Comparison of ENCODE assay signal across 20 mouse cellular contexts in genomic region chr4:81628496-81628828, GRCm38 (mm10).
"Had no signal": no experiment of that assay in that cellular context is flagged by ENCODE, and none has a peak within 500 bp of the region (broad histone marks: within the 10 kb centered on the region; RNA-seq: fewer than 3 reads in every experiment).

No protein-coding gene starts in this region.

- H3K36me3 ChIP-seq: kidney, embryonic 15.5 days; limb, embryonic 12.5 days; limb, embryonic 15.5 days; midbrain, embryonic 10.5 days; midbrain, embryonic 13.5 days had no signal

- H3K9ac ChIP-seq: kidney, embryonic 15.5 days; limb, embryonic 12.5 days; limb, embryonic 15.5 days; liver, embryonic 14.5 days; liver, postnatal 0 days; lung, embryonic 14.5 days; midbrain, embryonic 13.5 days had no signal

- H3K27me3 ChIP-seq: kidney, embryonic 15.5 days; limb, embryonic 12.5 days; limb, embryonic 15.5 days; megakaryocyte, embryonic 14.5 days; midbrain, embryonic 13.5 days had no signal

- H3K4me3 ChIP-seq: kidney, embryonic 15.5 days; limb, embryonic 12.5 days; limb, embryonic 15.5 days; megakaryocyte, embryonic 14.5 days; midbrain, embryonic 10.5 days; midbrain, embryonic 13.5 days had no signal

- H3K9me3 ChIP-seq: kidney, embryonic 15.5 days; limb, embryonic 12.5 days; limb, embryonic 15.5 days; midbrain, embryonic 10.5 days; midbrain, embryonic 13.5 days had no signal

- H3K4me2 ChIP-seq: kidney, embryonic 15.5 days; limb, embryonic 12.5 days; limb, embryonic 15.5 days; liver, embryonic 11.5 days; lung, embryonic 14.5 days; midbrain, embryonic 13.5 days had no signal

- ATAC-seq: liver, postnatal 0 days; midbrain, embryonic 13.5 days had no signal

- H3K4me1 ChIP-seq: limb, embryonic 15.5 days; megakaryocyte, embryonic 14.5 days; midbrain, embryonic 13.5 days had no signal

- DNase-seq: kidney, adult 11 months; kidney, adult 8-10 months; kidney, postnatal 10 days; kidney, postnatal 36 days; left cerebral cortex, postnatal 4 days; liver, postnatal 0 days; lung, embryonic 14.5 days; lung, postnatal 10 days; lung, postnatal 36 days; thymus, adult 18-20 months; thymus, postnatal 14 days; thymus, postnatal 4 days had no signal

- H3K27ac ChIP-seq: kidney, embryonic 15.5 days; limb, embryonic 12.5 days; limb, embryonic 15.5 days; liver, embryonic 14.5 days; midbrain, embryonic 10.5 days; midbrain, embryonic 13.5 days had no signal
